Mouse (Mus musculus): ENCODE measurements around the gene Selenof. TPM values are rescaled to one million over a fixed set of nuclear protein-coding genes. Genes with fewer than 3 reads are reported as not detected.

Selenof gene
- polyA plus RNA-seq (2014; fragmentation: Illumina TruSeq; extraction: RNeasy Lipid Tissue Mini Kit (QIAGEN cat#74804); ENCODE audit: low read depth, low replicate concordance), result 348 TPM

DNA sequence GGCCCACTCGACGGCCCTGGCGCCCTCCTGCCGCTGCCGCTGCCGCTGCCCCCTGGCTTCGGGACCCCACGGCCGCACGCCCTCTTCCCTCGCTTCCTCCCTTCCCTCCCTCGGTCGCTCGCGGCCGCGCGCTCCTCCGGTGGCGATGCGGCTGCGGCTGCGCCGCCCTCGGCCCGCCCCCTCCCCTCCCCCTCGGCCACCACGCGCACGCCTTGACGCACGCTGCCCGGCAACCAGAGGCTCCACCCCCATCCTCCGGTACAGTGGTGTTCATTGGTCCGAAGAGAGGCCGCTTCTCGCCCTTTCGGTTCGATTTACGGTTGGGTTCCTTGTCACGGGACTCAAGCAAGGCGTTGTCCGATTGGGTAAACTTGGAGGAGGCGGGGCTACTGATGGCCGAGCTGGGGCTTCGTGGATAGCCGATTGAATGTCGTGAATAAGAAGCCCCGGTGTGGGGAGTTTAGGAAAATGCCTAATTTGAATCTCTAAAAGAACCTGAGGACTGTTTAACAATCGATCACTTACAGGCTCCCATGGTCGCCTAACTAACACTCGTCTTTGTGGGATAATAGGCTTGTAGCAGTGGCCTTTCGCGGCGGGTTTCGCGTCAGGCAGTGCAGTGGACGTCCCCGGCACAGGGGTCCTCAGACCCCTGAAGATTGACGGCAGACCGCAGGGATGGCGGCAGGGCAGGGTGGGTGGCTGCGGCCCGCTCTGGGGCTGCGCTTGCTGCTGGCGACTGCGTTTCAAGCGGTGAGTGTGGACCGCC is at the start of gene Selenof, which contains the start of gene Hs2st1:
TSS of gene Selenof (plus strand) at position 258 of the 769 bp plus-strand sequence.
TSS of gene Hs2st1 (minus strand) at position 135 of the 769 bp plus-strand sequence.

Other genes starting within 250 kb of the Selenof start
- gene Hs2st1, start 123 bp upstream of the Selenof start, polyA plus RNA-seq (2014; fragmentation: Illumina TruSeq; extraction: RNeasy Lipid Tissue Mini Kit (QIAGEN cat#74804); ENCODE audit: low read depth, low replicate concordance), result 15.3 TPM
- 168 TPM for gene Sh3glb1, start 150.0 kb downstream of the Selenof start, polyA plus RNA-seq (2014; fragmentation: Illumina TruSeq; extraction: RNeasy Lipid Tissue Mini Kit (QIAGEN cat#74804); ENCODE audit: low read depth, low replicate concordance)
- 5.1 TPM for gene Clca3a1, start 190.7 kb downstream of the Selenof start, polyA plus RNA-seq (2014; fragmentation: Illumina TruSeq; extraction: RNeasy Lipid Tissue Mini Kit (QIAGEN cat#74804); ENCODE audit: low read depth, low replicate concordance)
- gene Clca3a2, start 249.2 kb downstream of the Selenof start, polyA plus RNA-seq (2014; fragmentation: Illumina TruSeq; extraction: RNeasy Lipid Tissue Mini Kit (QIAGEN cat#74804); ENCODE audit: low read depth, low replicate concordance), result 11.5 TPM

All from adipose tissue, adult 10 weeks (tissue).